Comparison of ENCODE assay signal across 15 mouse cellular contexts in genomic region chr17:9885110-9885509, GRCm38 (mm10).
DNase-seq lines count a peak whose midpoint lies in the region; ATAC-seq and TF ChIP-seq lines count a peak whose summit lies in the region.
"Had no signal": no experiment of that assay in that cellular context is flagged by ENCODE, and none has a peak within 500 bp of the region (broad histone marks: within the 10 kb centered on the region; RNA-seq: fewer than 3 reads in every experiment).

No protein-coding gene starts in this region.

- no peak for TF ChIP-seq POLR2A in thymus, adult 2 months (IDR thresholded peaks at IDR 0.05; ENCODE audit: control insufficient read depth, extremely low read depth, insufficient read depth, low read length, poor library complexity)

- H3K4me2 ChIP-seq in limb, embryonic 12.5 days: no peak overlapping the region
- no peak overlapping the region for H3K4me2 ChIP-seq in forebrain, embryonic 16.5 days (ENCODE audit: low read length)
- H3K4me2 ChIP-seq in hindbrain, embryonic 15.5 days: no peak overlapping the region
- no peak overlapping the region; the same call in 1 of the 2 replicates for H3K4me2 ChIP-seq in neural tube, embryonic 13.5 days

- no peak overlapping the region for H3K9ac ChIP-seq in limb, embryonic 12.5 days (replicated peaks)
- 0 out of 2 replicates have a peak overlapping the region, but pooled peaks have one; percentile 14 for H3K9ac ChIP-seq in forebrain, embryonic 16.5 days (replicated peaks; ENCODE audit: low read depth, low read length)
- H3K9ac ChIP-seq in hindbrain, embryonic 15.5 days: no peak overlapping the region
- H3K9ac ChIP-seq in neural tube, embryonic 13.5 days: no peak overlapping the region

- ATAC-seq in limb, embryonic 12.5 days (ENCODE audit: insufficient number of reproducible peaks, insufficient read depth, low FRiP score, low TSS enrichment, low read depth): no peak
- peak; percentile 56 for ATAC-seq in forebrain, embryonic 16.5 days
- no peak for ATAC-seq in hindbrain, embryonic 15.5 days (ENCODE audit: low FRiP score, low read depth)
- ATAC-seq in neural tube, embryonic 13.5 days (ENCODE audit: low read depth): peak; percentile 22; the same call in 1 of the 2 replicates
- ATAC-seq: CD4-positive, CD25-positive, alpha-beta regulatory T cell, adult 4 months had no signal

- H3K9me3 ChIP-seq in limb, embryonic 12.5 days: no peaks in the 10 kb centered on the region
- no peaks in the 10 kb centered on the region for H3K9me3 ChIP-seq in limb, embryonic 10.5 days (replicated peaks)
- H3K9me3 ChIP-seq in forebrain, embryonic 16.5 days (ENCODE audit: control insufficient read depth, low read length): no peaks in the 10 kb centered on the region
- no peaks in the 10 kb centered on the region for H3K9me3 ChIP-seq in hindbrain, embryonic 15.5 days
- H3K9me3 ChIP-seq in neural tube, embryonic 13.5 days: no peaks in the 10 kb centered on the region

- TF ChIP-seq CTCF in thymus, adult 2 months (IDR thresholded peaks at IDR 0.05; ENCODE audit: borderline replicate concordance, control insufficient read depth, extremely low read depth, insufficient read depth, low read length, poor library complexity): no peak

- WGBS in limb, embryonic 12.5 days: 28% methylated on average over 7 of the region's 7 CpGs
- WGBS in limb, embryonic 10.5 days: 57% methylated on average over 7 of the region's 7 CpGs
- 33% methylated on average over 7 of the region's 7 CpGs for WGBS in forebrain, embryonic 16.5 days
- WGBS in hindbrain, embryonic 15.5 days: 47% methylated on average over 7 of the region's 7 CpGs
- 19% methylated on average over 7 of the region's 7 CpGs for WGBS in neural tube, embryonic 13.5 days
- 55% methylated on average over 7 of the region's 7 CpGs for WGBS in thymus, adult 2 months

- no peaks in the 10 kb centered on the region for H3K27me3 ChIP-seq in limb, embryonic 12.5 days
- H3K27me3 ChIP-seq in limb, embryonic 10.5 days (ENCODE audit: low read depth, poor library complexity, severe bottlenecking): 0 out of 2 replicates have a peak, but pooled peaks cover 4% of the 10 kb centered on the region
- H3K27me3 ChIP-seq in forebrain, embryonic 16.5 days (replicated peaks; ENCODE audit: control insufficient read depth, insufficient read depth, low read length): no peaks in the 10 kb centered on the region
- H3K27me3 ChIP-seq in hindbrain, embryonic 15.5 days: no peaks in the 10 kb centered on the region
- H3K27me3 ChIP-seq in neural tube, embryonic 13.5 days: no peaks in the 10 kb centered on the region
- H3K27me3 ChIP-seq in thymus, adult 2 months (ENCODE audit: control insufficient read depth, insufficient read depth, low read length): no peaks in the 10 kb centered on the region

- no peak overlapping the region for H3K4me3 ChIP-seq in limb, embryonic 12.5 days (replicated peaks)
- H3K4me3 ChIP-seq in limb, embryonic 10.5 days: no peak overlapping the region
- H3K4me3 ChIP-seq in forebrain, embryonic 16.5 days (replicated peaks; ENCODE audit: low read length): no peak overlapping the region
- H3K4me3 ChIP-seq in hindbrain, embryonic 15.5 days: no peak overlapping the region
- H3K4me3 ChIP-seq in neural tube, embryonic 13.5 days: no peak overlapping the region
- no peak overlapping the region for H3K4me3 ChIP-seq in thymus, adult 2 months (ENCODE audit: control insufficient read depth, insufficient read depth, low read length)
- H3K4me3 ChIP-seq: left cerebral cortex, adult 2 months had no signal

- H3K4me1 ChIP-seq in limb, embryonic 12.5 days (replicated peaks): peaks cover 13% of the 10 kb centered on the region; the same call in 1 of the 2 replicates
- H3K4me1 ChIP-seq in limb, embryonic 10.5 days: peaks cover 3% of the 10 kb centered on the region; the same call in 1 of the 2 replicates
- H3K4me1 ChIP-seq in forebrain, embryonic 16.5 days (replicated peaks; ENCODE audit: control insufficient read depth, insufficient read depth, low read length): peaks cover 21% of the 10 kb centered on the region
- peaks cover 34% of the 10 kb centered on the region for H3K4me1 ChIP-seq in hindbrain, embryonic 15.5 days (replicated peaks)
- H3K4me1 ChIP-seq in neural tube, embryonic 13.5 days (replicated peaks): peaks cover 54% of the 10 kb centered on the region
- H3K4me1 ChIP-seq in thymus, adult 2 months (replicated peaks; ENCODE audit: control insufficient read depth, insufficient read depth, low read length): no peaks in the 10 kb centered on the region

- H3K27ac ChIP-seq in limb, embryonic 12.5 days: 0 out of 2 replicates have a peak overlapping the region, but pooled peaks have one; percentile 13
- H3K27ac ChIP-seq in limb, embryonic 10.5 days: no peak overlapping the region
- H3K27ac ChIP-seq in forebrain, embryonic 16.5 days (ENCODE audit: low read length): peak overlapping the region; percentile 42; the same call in 1 of the 2 replicates
- H3K27ac ChIP-seq in hindbrain, embryonic 15.5 days (replicated peaks): peak overlapping the region; percentile 12
- peak overlapping the region; percentile 29; the same call in 1 of the 2 replicates for H3K27ac ChIP-seq in neural tube, embryonic 13.5 days (replicated peaks)
- H3K27ac ChIP-seq in thymus, adult 2 months (ENCODE audit: control insufficient read depth, insufficient read depth, low read length): no peak overlapping the region
- H3K27ac ChIP-seq: left cerebral cortex, adult 2 months had no signal

- H3K36me3 ChIP-seq in limb, embryonic 12.5 days: no peaks in the 10 kb centered on the region
- H3K36me3 ChIP-seq in limb, embryonic 10.5 days: no peaks in the 10 kb centered on the region
- H3K36me3 ChIP-seq in forebrain, embryonic 16.5 days (ENCODE audit: control insufficient read depth, insufficient read depth): no peaks in the 10 kb centered on the region
- no peaks in the 10 kb centered on the region for H3K36me3 ChIP-seq in hindbrain, embryonic 15.5 days
- H3K36me3 ChIP-seq in neural tube, embryonic 13.5 days: no peaks in the 10 kb centered on the region
- H3K36me3 ChIP-seq in thymus, adult 2 months (ENCODE audit: control insufficient read depth, insufficient read depth, low read length): no peaks in the 10 kb centered on the region

- DNase-seq in limb, embryonic 10.5 days (ENCODE audit: low spot score): no peak
- no peak for DNase-seq in heart, adult 9 months (ENCODE audit: low spot score in 2 of 2)
- DNase-seq in thymus, adult 2 months: no peak
- DNase-seq in lung, postnatal 36 days: no peak
- DNase-seq: cerebellum, adult 11-12 months; gastrocnemius, postnatal 36 days; liver; lung, adult 2 months; thymus, adult 18-20 months had no signal

Comparison
In these comparisons a context has a peak if more than half of its experiments do, and no peak if none do; other contexts are left out.
1. H3K27ac ChIP-seq: peak in limb, embryonic 12.5 days (single experiment), forebrain, embryonic 16.5 days (single experiment), hindbrain, embryonic 15.5 days (single experiment) and neural tube, embryonic 13.5 days (single experiment); none in limb, embryonic 10.5 days (single experiment) and thymus, adult 2 months (single experiment).
2. ATAC-seq: peak in forebrain, embryonic 16.5 days (single experiment) and neural tube, embryonic 13.5 days (single experiment); none in limb, embryonic 12.5 days (single experiment) and hindbrain, embryonic 15.5 days (single experiment).